Mouse (Mus musculus): Measurements from ENCODE around the gene Ppp1r1b.

DNA sequence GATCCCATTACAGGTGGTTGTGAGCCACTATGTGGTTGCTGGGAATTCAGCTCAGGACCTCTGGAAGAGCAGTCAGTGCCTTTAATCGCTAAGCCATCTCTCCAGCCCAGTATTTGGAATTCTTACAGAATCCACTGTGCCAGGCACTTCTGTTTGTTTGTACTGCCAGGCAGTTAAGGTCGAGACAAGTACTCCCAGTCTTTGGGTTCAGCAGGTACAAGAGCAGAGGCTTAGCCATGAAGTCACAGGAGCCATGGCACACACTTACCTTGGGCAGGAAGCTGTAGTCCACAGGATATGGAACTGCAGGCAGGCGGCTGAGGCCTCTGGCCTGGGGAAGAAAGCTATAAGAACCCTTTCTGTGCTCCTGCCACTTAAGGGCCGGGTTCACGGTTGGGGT is 15.6 kb downstream of the Ppp1r1b start:
- TF ChIP-seq GATA1 (IDR thresholded peaks at IDR 0.05; ENCODE audit: low read length) (no peak), TAL1 (IDR thresholded peaks at IDR 0.05; ENCODE audit: low read length) (no peak)

Data from erythroblast, embryonic 14.5 days (primary cell).